Mouse (Mus musculus) kidney, postnatal 36 days (tissue): ENCODE results near the gene Atp6v0d1.
A peak's percentile ranks its signal among the peaks of the same experiment; 100 is the strongest.

Source experiments
- DNase-seq, 2 experiments: peaks; one replicate each; pipeline ENCODE4 v3.0.0; 2021 to 2022; ENCODE audit warnings: mixed read lengths in 2 of 2

The Atp6v0d1 gene

GRCm38 (mm10) chr8:105536546-105536945, 29.3 kb downstream of the Atp6v0d1 start:
- no peak for DNase-seq

- DNase-seq: peak; percentile 71 to 90
These were observed 31.9 kb downstream of the Atp6v0d1 start for GRCm38 (mm10) chr8:105533892-105534329.

- DNase-seq: no peak
These were observed 32.4 kb downstream of the Atp6v0d1 start for GRCm38 (mm10) chr8:105533439-105533838.

- peak; percentile 54 to 82 for DNase-seq
These were observed 34.1 kb downstream of the Atp6v0d1 start for GRCm38 (mm10) chr8:105531774-105532173.

GRCm38 (mm10) chr8:105529271-105529670, 36.6 kb downstream of the Atp6v0d1 start:
- DNase-seq: peak; percentile 31 to 45

- DNase-seq: no peak
These were observed 37.6 kb downstream of the Atp6v0d1 start for GRCm38 (mm10) chr8:105528206-105528605.

GRCm38 (mm10) chr8:105527110-105527509, 38.7 kb downstream of the Atp6v0d1 start:
- peak; percentile 81 to 82 for DNase-seq

GRCm38 (mm10) chr8:105522890-105523289, 43.0 kb downstream of the Atp6v0d1 start:
- no peak for DNase-seq

GRCm38 (mm10) chr8:105521995-105522769, 43.7 kb downstream of the Atp6v0d1 start:
- DNase-seq: no peak

GRCm38 (mm10) chr8:105521061-105521460, 44.8 kb downstream of the Atp6v0d1 start:
- DNase-seq: no peak

GRCm38 (mm10) chr8:105520521-105520920, 45.3 kb downstream of the Atp6v0d1 start:
- DNase-seq: no peak

- no peak for DNase-seq
These were observed 46.3 kb downstream of the Atp6v0d1 start for GRCm38 (mm10) chr8:105519591-105519990.

- DNase-seq: peak; percentile 67 to 73
These were observed 47.2 kb downstream of the Atp6v0d1 start, which contains the start of gene Hsd11b2 for GRCm38 (mm10) chr8:105518436-105519313. Hsd11b2 (plus strand) TSS chr8:105518755.

GRCm38 (mm10) chr8:105517346-105517745, 48.5 kb downstream of the Atp6v0d1 start:
- DNase-seq: no peak

GRCm38 (mm10) chr8:105516018-105516645, 49.7 kb downstream of the Atp6v0d1 start:
- peak; percentile 84 to 88 for DNase-seq

- DNase-seq: no peak
These were observed 51.2 kb downstream of the Atp6v0d1 start for GRCm38 (mm10) chr8:105514656-105515055.

- no peak for DNase-seq
These were observed 51.7 kb downstream of the Atp6v0d1 start for GRCm38 (mm10) chr8:105514194-105514593.

- no peak for DNase-seq
These were observed 55.7 kb downstream of the Atp6v0d1 start for GRCm38 (mm10) chr8:105509997-105510735.

- no peak for DNase-seq
These were observed 57.1 kb downstream of the Atp6v0d1 start for GRCm38 (mm10) chr8:105508758-105509157.

GRCm38 (mm10) chr8:105506977-105507376, 58.9 kb downstream of the Atp6v0d1 start:
- DNase-seq: no peak

GRCm38 (mm10) chr8:105504617-105505016, 61.2 kb downstream of the Atp6v0d1 start:
- DNase-seq: peak in 1 of 2 experiments; percentile 66

- DNase-seq: no peak
These were observed 66.1 kb downstream of the Atp6v0d1 start for GRCm38 (mm10) chr8:105499787-105500186.
